8 mouse cellular contexts compared by ENCODE assay signal in the genomic region with DNA sequence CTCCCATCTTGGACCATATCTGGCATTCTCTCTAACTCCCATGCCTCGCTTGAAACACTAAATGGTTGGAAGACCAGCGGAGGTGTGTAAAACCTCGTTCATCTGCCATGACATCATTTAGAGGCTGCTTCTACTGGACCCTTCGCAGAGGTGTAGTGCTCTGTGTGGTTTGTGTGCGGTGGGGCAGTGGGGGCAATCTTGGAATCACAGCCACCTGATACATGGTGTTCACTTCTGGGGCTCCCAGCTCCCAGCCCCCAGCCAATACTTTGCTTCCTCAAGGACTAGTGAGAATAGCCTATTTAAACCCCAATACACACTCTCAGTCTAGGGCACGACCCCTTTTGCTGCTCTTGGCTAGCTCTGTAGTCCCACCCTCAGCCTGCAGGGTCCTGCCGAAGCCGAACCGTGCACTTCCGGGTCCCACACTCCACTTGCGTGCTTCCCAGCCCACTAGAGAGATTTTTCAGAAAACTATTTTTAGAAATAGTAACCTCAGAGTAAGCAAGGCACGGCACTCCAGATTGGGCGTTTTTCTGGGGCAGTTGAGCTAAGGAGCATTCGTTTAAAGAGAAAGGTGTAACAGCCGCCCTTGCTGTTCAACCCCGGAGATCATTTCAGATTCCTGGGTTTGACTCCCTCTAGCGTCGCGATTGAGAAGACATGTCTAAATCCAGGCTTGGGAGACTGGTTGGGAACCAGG.
A peak's percentile ranks its signal among the peaks of the same experiment; 100 is the strongest.
DNase-seq lines count a peak whose midpoint lies in the region; ATAC-seq lines count a peak whose summit lies in the region.

No protein-coding gene starts in this region.

- H3K27ac ChIP-seq in intestine, embryonic 14.5 days (ENCODE audit: low read depth) = peak overlapping the region; percentile 62

- peak overlapping the region; percentile 44 for H3K4me3 ChIP-seq in intestine, embryonic 14.5 days (ENCODE audit: low read depth, low read length)

- DNase-seq in adrenal gland, adult (ENCODE audit: inconsistent age in 2 of 2, low spot score in 1 of 2) = peak; percentile 76 to 94
- peak; percentile 92 for DNase-seq in embryo, embryonic 10 days (ENCODE audit: low spot score)
- peak; percentile 47 for DNase-seq in gastrocnemius, postnatal 25 days
- peak; percentile 93 for DNase-seq in intestine, embryonic 14.5 days (ENCODE audit: low spot score)
- peak; percentile 75 to 82 for DNase-seq in left cerebral cortex, postnatal 10 days (ENCODE audit: extremely low spot score in 1 of 2, low spot score in 2 of 2)
- peak; percentile 78 for DNase-seq in right cerebral cortex, postnatal 14 days
- peak; percentile 74 for DNase-seq in urinary bladder, postnatal 25 days (ENCODE audit: low spot score)

- peak overlapping the region; percentile 39 for H3K9ac ChIP-seq in intestine, embryonic 14.5 days (ENCODE audit: low read length)

- peaks cover 14% of the 10 kb centered on the region for H3K4me1 ChIP-seq in intestine, embryonic 14.5 days (replicated peaks; ENCODE audit: control insufficient read depth, insufficient read depth, low read length)

- peak overlapping the region; percentile 58 for H3K4me2 ChIP-seq in intestine, embryonic 14.5 days (ENCODE audit: low read length)

- ATAC-seq in intestine, embryonic 14.5 days (replicated peaks; ENCODE audit: low FRiP score, low TSS enrichment, low read depth) = peak; percentile 78
- peak; percentile 92 for ATAC-seq in megakaryocyte progenitor cell, adult 5-6 weeks (replicated peaks; ENCODE audit: poor library complexity)

- H3K27me3 ChIP-seq in intestine, embryonic 14.5 days (replicated peaks; ENCODE audit: control insufficient read depth, insufficient read depth, low read length) = no peaks in the 10 kb centered on the region

- 22% methylated on average over 19 of the region's 19 CpGs for WGBS in intestine, embryonic 14.5 days

- intact Hi-C loops in left cerebral cortex, postnatal 10 days (cut with DNase I) = loop anchor here (2.0 to 10.0 kb wide), 5 partner anchors 142 to 535 kb away; no protein-coding TSS in a partner anchor

- H3K9me3 ChIP-seq in intestine, embryonic 14.5 days (ENCODE audit: control insufficient read depth, low read length) = no peaks in the 10 kb centered on the region

- H3K36me3 ChIP-seq in intestine, embryonic 14.5 days (ENCODE audit: control insufficient read depth, insufficient read depth, low read length) = no peaks in the 10 kb centered on the region

Comparison
In these comparisons a context has a peak if more than half of its experiments do, and no peak if none do; other contexts are left out.
1. Peak in every context shown above with its lines: DNase-seq, ATAC-seq, H3K4me3 ChIP-seq and H3K27ac ChIP-seq.